Mouse (Mus musculus) heart, adult 8-10 months (tissue): ENCODE results near the gene Col26a1. TPM values are rescaled to one million over a fixed set of nuclear protein-coding genes. Genes with fewer than 3 reads are reported as not detected.
"Not testable (repeated sequence)": the region's sequence is repeated elsewhere in the genome, so short reads cannot be mapped to it uniquely, and the experiment has no call there.

Experiments used
- DNase-seq: peaks from one replicate; pipeline ENCODE4 v3.0.0; 2022; ENCODE audit warnings: low spot score
- total RNA-seq, 4 experiments: library from RNA; stranded (reverse); gene quantifications; 2 replicates each; pipeline ENCODE4 v1.2.4; 2022

Col26a1 gene
- total RNA-seq, 4 experiments from 2014 or later = 0.09 to 0.75 (median 0.40) TPM

- not testable (repeated sequence) for DNase-seq
Observed at GRCm38 (mm10) chr5:136753176-136753575, 129.8 kb downstream of the Col26a1 start.

DNA sequence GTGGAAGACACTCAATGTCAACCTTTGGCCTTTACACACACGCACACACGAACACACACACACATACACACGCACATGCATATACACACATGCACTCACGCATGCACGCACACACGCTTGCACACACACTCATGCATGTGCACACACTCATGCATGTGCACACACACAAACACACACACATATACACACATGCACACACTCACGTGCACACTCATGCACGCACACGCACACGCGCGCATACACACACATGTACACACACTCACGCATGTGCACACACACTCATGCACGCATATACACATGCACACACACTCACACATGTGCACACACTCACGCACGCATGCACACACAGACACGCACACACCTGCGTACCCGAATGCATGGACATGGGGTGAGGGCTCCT is 130.9 kb downstream of the Col26a1 start:
- DNase-seq = no peak

DNA sequence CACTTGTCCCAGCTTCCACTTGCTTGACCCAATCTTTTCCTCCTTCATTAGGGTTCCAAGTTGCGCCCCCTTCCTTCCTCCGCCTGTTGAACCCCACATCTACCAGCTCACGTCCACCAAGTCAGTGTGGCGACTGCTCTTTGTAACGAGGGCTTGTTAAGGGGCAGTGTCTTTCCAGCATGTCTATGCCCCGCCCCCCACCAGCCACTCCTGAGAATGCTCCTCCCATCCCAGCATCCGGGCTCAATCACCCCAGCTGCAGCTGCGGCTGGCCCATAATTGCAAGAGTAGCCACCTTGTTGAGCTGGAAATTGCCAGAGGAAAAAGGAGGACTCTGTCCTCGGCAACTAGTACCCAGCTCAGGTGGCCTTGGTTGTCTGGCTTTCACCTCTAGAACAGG is 136.4 kb downstream of the Col26a1 start:
- DNase-seq = no peak

GRCm38 (mm10) chr5:136738918-136739317 is 144.1 kb downstream of the Col26a1 start:
- DNase-seq = no peak

- DNase-seq = not testable (repeated sequence)
Observed at GRCm38 (mm10) chr5:136726271-136726670, 156.7 kb downstream of the Col26a1 start.

DNA sequence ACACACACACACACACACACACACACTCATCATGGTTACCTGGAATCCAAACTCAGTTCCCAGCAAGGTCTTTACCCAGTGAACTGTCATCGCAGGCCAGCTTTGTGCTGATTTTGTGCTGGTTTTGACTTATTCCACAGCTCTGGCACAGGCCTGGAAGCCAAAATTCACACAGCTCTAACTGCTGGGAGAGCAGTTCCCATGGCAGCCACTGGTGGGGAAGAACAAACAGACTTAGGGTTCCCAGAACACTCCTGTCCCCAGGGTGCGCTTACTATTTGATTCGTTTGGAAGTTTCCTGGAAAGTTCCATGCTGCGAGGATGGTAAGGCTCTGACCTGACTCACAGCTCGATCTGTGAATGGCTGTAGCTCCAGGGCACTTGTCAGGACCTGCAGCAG is 161.4 kb downstream of the Col26a1 start:
- no peak for DNase-seq

DNA sequence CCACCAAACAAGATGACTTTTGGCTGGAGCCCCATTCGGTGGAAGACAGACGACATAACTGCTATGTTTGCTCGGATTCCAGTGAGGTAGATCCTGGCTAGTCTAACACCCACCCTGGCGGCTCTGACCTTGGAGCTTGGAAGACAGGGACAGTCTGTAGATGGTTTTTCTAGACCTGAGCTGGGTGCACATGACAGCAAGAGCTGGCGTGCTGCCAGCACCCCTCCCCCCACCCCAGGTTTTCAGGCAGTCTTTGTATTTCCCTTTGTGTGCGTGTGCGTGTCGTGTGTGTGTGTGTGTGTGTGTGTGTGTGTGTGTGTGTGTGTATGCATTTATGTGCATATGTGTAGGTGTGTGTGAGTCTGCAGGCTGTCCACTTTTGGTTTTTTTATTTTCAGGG is 164.4 kb downstream of the Col26a1 start:
- no peak for DNase-seq

GRCm38 (mm10) chr5:136717573-136717854 is 165.5 kb downstream of the Col26a1 start:
- DNase-seq = no peak

DNA sequence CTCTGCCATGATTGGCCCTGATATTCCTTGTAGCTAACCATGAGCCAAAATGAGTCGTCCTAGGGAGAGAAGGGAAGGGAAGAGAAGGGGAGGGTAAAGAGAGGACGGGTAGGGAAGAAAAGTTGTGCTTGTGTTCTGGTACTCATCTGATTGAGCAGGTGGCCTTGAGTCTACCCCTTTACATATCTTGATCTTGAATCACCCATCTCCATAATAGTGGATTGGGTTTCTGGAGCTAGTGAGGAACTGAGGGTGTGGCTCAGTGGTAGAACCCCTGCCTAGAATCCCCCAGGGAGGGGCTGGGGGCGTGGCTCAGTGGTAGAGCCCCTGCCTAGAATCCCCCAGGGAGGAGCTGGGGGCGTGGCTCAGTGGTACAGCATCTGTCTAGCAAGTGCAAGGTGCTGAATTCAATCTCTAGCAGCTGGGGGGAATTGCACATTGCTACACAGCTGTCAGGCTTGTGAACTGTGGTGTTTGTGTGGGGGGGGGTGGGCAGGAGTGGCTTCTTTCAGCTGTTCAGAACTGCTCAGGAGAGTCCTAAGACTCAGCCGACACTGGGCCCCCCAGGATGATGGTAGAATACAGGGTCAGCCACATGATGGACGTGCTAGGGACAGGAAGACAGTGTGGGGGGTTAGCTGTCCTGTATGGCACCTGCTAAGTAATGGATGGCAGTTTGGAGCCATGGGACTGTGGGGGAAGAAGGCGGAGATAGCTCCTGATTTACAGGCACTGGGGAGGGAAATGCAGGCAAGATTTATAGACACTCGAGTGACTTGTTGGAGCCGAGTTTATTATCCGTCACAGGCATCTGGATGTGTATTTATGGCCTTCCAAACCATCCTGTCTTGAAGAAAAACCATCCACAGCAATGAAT is 166.1 kb downstream of the Col26a1 start:
- DNase-seq = no peak

- DNase-seq = no peak
Observed at GRCm38 (mm10) chr5:136714879-136715278, 168.1 kb downstream of the Col26a1 start.

DNA sequence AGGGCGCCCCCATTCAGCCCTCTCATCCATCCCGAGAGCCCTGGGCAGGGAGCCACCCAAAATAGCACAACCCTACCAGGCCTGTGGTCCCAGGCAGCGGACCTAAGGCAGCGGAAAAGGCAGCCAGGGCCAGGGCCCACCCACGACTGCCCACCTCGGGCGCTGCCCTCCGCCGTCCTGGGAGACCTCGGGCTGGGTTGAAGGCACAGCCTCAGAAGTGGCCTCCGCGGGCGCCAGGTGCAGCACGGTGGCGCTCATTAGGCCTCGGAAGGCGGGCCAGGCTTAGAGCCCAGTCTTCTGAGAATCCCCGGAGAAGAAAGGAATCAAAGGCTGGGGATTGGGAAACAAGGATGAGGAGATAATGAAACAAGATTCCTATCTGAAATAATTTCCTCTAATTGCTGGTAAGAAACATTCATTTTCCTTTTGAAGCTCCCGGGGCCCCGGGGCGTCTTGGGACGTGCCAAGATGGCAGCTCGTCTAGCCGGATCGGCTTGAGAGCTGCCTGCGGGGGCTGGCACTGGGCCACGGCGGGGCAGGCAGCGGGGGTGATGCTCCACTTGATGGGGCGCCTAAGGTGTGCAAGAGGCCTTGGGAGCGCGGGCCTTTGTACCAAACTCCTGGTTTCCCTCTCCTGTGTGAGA is 168.7 kb downstream of the Col26a1 start:
- no peak for DNase-seq

- no peak for DNase-seq
Observed at GRCm38 (mm10) chr5:136710742-136711141, 172.3 kb downstream of the Col26a1 start.

DNA sequence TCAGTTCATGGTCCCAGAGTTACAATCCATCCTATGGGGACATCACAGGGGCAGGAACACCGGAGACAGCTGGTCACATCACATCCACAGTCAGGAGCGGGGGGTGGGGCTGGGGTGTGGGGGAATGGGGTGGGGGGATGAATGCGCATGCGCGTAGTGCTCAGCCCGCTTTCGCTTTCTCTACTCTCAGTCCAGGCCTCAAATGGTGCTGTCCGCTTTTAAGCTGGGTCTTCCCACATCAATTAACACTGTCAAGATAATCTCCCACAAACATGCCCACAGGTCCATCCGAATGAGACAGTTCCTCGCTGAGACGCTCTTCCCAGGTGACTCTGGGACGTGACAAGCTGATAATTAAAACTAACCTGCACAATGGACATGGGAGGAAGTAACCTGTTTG is 174.9 kb downstream of the Col26a1 start:
- no peak for DNase-seq

DNA sequence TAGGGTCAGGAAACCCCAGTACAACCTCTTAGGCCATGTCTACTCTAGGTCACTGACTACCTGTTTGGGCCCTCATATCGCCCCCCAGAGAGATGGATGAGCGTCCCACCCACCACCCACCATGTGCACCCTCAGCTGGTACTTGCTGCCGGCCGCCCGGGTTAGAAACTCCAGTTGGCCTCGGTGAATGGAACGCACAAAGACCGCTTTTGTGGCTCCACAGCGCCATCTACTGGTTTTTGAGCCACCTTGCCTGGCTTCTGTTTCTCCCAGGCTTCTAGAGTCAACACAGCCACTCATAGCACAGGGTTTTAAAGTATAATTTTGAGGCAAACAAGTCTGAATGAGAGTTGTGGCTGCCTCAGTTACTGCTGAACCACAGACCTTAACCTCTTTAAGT is 176.2 kb downstream of the Col26a1 start:
- DNase-seq = peak; percentile 53

GRCm38 (mm10) chr5:136705532-136705931 is 177.5 kb downstream of the Col26a1 start:
- no peak for DNase-seq

DNA sequence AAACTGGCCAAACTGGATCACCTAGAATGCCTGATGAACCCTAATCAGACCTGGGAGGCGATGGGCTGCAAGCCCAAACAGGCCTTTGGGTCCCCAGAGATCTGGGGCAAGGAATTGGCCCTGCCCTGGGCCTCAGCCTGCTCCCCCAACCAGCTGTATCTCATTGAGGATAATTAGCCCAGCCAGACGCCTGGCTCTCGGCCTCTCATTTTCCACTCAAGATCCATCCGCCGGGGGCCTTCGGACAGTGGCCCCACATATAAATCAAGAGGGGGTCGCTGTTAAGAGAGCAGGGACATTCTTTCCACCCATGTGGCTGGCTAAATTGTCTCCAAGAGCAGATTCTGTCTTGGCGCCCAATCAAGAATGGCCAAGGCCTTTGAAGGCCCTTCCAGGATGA is 178.9 kb downstream of the Col26a1 start:
- no peak for DNase-seq

DNA sequence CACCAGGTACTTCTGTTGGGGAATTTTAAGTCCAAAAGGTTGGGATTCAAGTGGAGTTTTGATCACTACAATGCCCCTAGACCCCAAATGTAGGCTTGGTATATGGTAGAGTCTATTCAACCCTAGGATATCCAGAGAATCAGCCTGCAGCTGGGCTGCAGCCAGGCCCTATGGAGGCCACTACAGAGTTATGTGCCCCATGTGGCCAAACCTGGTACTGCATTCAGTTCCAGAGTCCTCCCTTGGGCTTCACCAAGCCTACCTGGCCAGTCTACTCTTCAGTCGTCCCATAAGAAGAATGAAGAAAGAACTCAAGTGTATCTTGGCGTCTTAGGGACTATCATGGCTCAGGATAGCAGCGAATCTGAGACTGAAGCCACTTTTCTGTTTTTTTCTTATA is 179.3 kb downstream of the Col26a1 start:
- peak; percentile 49 for DNase-seq

DNA sequence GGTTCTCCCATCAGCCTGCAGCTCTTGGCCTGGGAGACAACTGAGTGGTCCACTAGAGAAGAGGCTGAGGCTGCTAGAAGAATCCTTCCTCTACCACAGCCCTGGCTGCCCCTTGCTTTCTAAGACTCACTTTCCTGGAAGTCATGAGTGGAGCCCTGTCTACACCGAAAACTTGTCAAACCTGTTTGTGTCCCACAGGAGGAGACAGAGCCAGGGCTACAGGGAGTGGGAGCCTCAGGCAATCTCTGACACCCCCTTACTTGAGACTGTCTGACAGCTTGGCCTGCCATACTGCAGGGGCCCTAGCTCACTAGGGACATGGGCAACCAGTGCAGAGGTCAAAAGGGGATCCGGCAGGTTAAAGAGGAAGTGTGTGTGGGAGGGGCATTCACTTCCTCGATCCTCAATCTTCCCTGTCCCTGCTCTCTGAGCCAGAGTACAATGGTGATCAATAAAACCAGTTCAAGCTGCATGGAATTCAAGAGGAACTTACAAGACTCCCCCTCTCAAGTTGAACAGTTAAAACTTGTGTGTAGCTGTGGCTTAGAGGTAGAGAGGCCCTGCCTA is 180.8 kb downstream of the Col26a1 start:
- DNase-seq = no peak

DNA sequence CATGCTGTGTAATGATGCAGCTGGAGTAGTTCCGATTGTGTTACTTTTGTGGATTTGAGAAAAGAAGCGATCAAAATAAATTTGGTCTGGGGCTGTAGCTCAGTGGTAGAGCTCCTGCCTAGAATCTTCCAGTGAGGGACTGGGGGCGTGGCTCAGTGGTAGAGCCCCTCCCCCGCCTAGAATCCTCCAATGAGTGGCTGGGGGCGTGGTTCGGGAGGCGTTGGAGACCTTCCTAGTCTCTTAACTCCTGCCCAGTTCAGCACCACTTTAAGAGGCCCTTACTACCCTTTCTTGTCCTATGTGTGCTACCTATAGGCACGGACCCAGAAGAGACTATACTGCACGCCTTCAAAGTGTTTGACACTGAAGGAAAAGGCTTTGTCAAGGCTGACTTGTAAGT is 185.4 kb downstream of the Col26a1 start:
- DNase-seq = no peak

GRCm38 (mm10) chr5:136696516-136696915 is 186.5 kb downstream of the Col26a1 start:
- no peak for DNase-seq

- no peak for DNase-seq
Observed at GRCm38 (mm10) chr5:136694976-136695375, 188.0 kb downstream of the Col26a1 start.

DNA sequence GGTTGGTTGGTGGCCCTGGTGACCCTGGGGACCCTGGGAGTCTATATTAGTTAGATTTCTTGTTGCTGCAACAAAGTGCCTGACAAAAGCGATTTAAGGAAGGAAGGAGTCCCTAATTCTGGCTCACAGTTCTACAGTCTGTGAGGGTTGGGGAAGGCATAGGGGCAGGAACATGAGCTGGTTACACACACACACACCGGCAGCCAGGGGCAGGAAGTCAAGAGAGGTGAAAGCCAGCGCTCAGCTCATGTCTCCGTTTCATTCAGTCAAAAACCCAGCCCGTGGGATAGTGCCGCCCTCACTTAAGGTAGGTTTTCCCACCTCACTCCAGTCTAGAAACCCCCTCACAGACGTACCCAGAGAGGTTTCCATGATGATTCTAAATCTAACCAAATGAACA is 189.6 kb downstream of the Col26a1 start:
- no peak for DNase-seq

DNA sequence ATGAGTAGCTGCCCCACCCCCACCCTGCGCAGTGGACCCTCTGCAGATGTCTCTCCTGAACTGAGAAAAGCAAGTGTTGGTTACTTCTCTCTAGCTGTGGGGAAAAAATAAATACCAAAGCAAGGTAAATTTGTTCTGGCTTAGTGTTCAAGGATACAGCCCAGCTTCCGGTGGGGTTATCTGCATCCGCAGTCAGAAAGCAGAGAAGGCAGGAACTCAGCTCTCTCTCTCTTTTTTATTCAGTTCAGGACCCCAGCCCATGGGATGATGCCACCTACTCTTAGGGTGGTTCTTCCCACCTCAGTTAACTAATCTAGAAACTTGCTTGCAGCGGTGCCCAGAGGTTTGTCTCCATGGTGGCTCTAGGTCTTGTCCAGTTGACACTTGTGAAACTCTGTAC is 190.2 kb downstream of the Col26a1 start, which contains the start of gene Myl10:
Gene Myl10 (plus strand): TSS at position 363 of the 400 bp plus-strand sequence.
- no peak for DNase-seq
